Mouse (Mus musculus): ENCODE results near the gene Gprc6a. TPM values are rescaled to one million over a fixed set of nuclear protein-coding genes. Genes with fewer than 3 reads are reported as not detected.
A peak's percentile ranks its signal among the peaks of the same experiment; 100 is the strongest.

Gene Gprc6a
- polyA plus RNA-seq, 1 experiment: not detected

DNA sequence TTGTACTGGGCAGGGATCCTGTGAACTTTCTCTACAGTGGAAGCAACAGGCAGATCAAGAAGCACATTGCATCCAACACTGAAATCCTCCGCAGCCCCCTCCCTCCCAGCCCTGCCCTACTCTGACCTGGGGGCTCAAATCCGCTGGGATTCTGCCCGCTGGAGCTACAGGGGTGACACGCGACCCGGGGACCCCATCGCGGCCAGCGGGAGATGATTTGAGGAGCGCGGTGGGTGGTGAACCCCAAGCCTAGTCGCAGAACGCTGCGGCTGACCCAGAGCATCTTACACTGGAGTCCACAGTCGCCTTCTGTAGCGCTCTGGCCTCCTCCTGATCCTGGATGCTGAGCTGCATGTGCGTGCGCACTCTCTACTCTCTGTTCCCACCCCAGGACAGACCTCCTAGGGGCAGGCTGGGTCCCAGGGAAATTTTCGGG lies 41.1 kb downstream of the Gprc6a start, which contains the start of gene Fam162b:
TSS of gene Fam162b (minus strand) at position 379 of the 436 bp plus-strand sequence.
- no peak for TF ChIP-seq CTCF (IDR thresholded peaks at IDR 0.05; ENCODE audit: low read depth, low read length)
- TF ChIP-seq POLR2A (IDR thresholded peaks at IDR 0.05; ENCODE audit: borderline replicate concordance, low read depth, low read length): no peak
- H3K4me1 ChIP-seq (ENCODE audit: control insufficient read depth, insufficient read depth, low read length): peaks cover 2% of the 10 kb centered on the region
- H3K27ac ChIP-seq (ENCODE audit: insufficient read depth, low read depth, low read length): no peak within 1 kb of the TSS
- peak within 1 kb of the TSS; percentile 9; the same call in 1 of the 2 replicates for H3K4me3 ChIP-seq (ENCODE audit: insufficient read depth, low read length)

GRCm38 (mm10) chr10:51584919-51585318 lies 46.3 kb downstream of the Gprc6a start:
- no peak for TF ChIP-seq CTCF (IDR thresholded peaks at IDR 0.05; ENCODE audit: low read depth, low read length)
- no peak for TF ChIP-seq POLR2A (IDR thresholded peaks at IDR 0.05; ENCODE audit: borderline replicate concordance, low read depth, low read length)
- peaks cover 12% of the 10 kb centered on the region for H3K4me1 ChIP-seq (ENCODE audit: control insufficient read depth, insufficient read depth, low read length)
- H3K27ac ChIP-seq (ENCODE audit: insufficient read depth, low read depth, low read length): peak overlapping the region; percentile 23
- no peak overlapping the region for H3K4me3 ChIP-seq (ENCODE audit: insufficient read depth, low read length)

DNA sequence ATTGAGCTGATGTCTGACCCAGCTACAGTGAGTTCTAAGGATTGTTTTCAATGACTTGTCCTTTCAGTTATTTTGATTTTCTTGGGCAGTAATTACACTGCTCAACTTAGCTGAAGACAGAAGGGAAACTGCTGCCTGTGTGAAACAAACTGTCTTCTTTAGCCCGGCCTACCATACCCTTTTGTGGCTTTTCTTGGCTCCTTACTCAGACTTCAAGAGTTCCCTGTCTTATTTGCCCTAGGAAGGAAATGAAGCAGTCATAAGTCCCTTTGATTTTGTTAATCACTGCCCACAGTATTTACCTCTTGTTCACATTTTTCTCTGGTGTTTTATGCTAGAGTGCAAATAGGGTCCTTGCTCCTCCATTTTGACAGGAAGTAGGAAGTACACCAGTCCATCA lies 46.9 kb downstream of the Gprc6a start:
- Histone ChIP-seq H3K4me1 (ENCODE audit: control insufficient read depth, insufficient read depth, low read length) (peaks cover 12% of the 10 kb centered on the region), H3K4me3 (ENCODE audit: insufficient read depth, low read length) (no peak overlapping the region), H3K27ac (ENCODE audit: insufficient read depth, low read depth, low read length) (peak overlapping the region; percentile 23)
- TF ChIP-seq POLR2A (IDR thresholded peaks at IDR 0.05; ENCODE audit: borderline replicate concordance, low read depth, low read length): no peak
- TF ChIP-seq CTCF (IDR thresholded peaks at IDR 0.05; ENCODE audit: low read depth, low read length): no peak

DNA sequence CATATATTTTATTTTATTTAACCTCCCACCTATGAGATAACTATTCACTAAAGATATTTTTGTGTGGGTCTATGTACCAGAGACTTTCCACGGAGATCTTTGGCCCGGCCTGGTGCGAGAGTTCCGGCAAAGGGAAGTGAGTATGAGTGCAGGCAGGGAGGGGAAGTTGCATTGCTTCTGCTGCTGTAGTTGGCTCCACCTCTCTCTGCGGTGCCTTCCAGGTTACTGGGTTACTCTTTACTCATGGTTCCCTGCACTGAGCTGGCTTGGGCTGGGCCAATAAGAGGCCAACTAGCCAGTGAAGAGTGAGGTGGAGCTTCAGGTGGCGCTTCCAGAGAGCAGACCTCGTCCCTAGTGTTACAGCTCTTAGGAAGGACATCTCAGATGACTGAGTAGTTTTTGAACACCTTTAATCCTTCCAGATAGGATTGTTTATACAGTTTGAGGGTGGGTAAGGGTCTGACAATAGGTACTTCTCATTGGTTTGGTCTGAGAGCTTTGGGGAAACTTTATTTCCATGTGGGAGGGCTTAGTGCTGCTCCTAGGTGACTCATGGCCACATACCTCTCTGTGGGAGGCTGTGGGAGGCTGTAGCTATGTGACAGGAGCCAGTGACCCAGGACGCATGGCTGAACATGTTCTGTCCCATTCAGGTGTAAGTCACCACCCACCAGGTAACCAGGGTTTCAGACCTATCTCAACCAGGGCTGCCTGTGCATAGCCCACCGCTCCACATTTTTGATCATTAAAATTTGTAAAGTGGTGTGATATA lies 59.9 kb downstream of the Gprc6a start:
- Histone ChIP-seq H3K4me3 (ENCODE audit: insufficient read depth, low read length) (no peak overlapping the region), H3K4me1 (ENCODE audit: control insufficient read depth, insufficient read depth, low read length) (peaks cover 2% of the 10 kb centered on the region; the same call in 1 of the 2 replicates), H3K27ac (ENCODE audit: insufficient read depth, low read depth, low read length) (no peak overlapping the region)
- TF ChIP-seq POLR2A (IDR thresholded peaks at IDR 0.05; ENCODE audit: borderline replicate concordance, low read depth, low read length) (no peak), CTCF (IDR thresholded peaks at IDR 0.05; ENCODE audit: low read depth, low read length) (no peak)

Other genes starting within 250 kb of the Gprc6a start
- gene Gm49339, start 150.8 kb downstream of the Gprc6a start, polyA plus RNA-seq (2012; ENCODE audit: insufficient read depth, insufficient read length, missing spikeins): 444 and 484 TPM in 2 replicates
- gene Lilr4b, start 150.8 kb downstream of the Gprc6a start, polyA plus RNA-seq (2012; ENCODE audit: insufficient read depth, insufficient read length, missing spikeins): 1,083 and 1,286 TPM in 2 replicates
- gene Lilrb4a, start 140.5 kb downstream of the Gprc6a start, polyA plus RNA-seq (2012; ENCODE audit: insufficient read depth, insufficient read length, missing spikeins): 1,169 and 1,255 TPM in 2 replicates
- not detected in 2 replicates for gene Fam162b, start 40.9 kb downstream of the Gprc6a start, polyA plus RNA-seq (2012; ENCODE audit: insufficient read depth, insufficient read length, missing spikeins)
- not detected in 2 replicates for gene Rfx6, start 46.3 kb upstream of the Gprc6a start, polyA plus RNA-seq (2012; ENCODE audit: insufficient read depth, insufficient read length, missing spikeins)

Data from bone marrow macrophage, adult 2 months (primary cell).